Mouse (Mus musculus): ENCODE data around the gene Zfp651.

Zfp651 gene

GRCm38 (mm10) chr9:121762761-121763160 is 3.6 kb downstream of the Zfp651 start:
- DNase-seq, result no peak

GRCm38 (mm10) chr9:121763716-121764115 is 4.6 kb downstream of the Zfp651 start:
- no peak for DNase-seq

- DNase-seq, result no peak
Observed at GRCm38 (mm10) chr9:121765166-121765855, 6.2 kb downstream of the Zfp651 start.

GRCm38 (mm10) chr9:121772412-121772811 is 13.3 kb downstream of the Zfp651 start:
- no peak for DNase-seq

GRCm38 (mm10) chr9:121775951-121776350 is 16.8 kb downstream of the Zfp651 start:
- DNase-seq, result no peak

GRCm38 (mm10) chr9:121776511-121776910 is 17.4 kb downstream of the Zfp651 start:
- no peak for DNase-seq

GRCm38 (mm10) chr9:121777484-121778065 is 18.4 kb downstream of the Zfp651 start, which contains the start of gene Klhl40:
Gene Klhl40 (plus strand): TSS chr9:121777607.
- DNase-seq, result no peak

- peak; percentile 80 for DNase-seq
Observed at GRCm38 (mm10) chr9:121778066-121778624, 19.0 kb downstream of the Zfp651 start.

- DNase-seq, result no peak
Observed at GRCm38 (mm10) chr9:121784801-121785200, 25.7 kb downstream of the Zfp651 start.

- no peak for DNase-seq
Observed at GRCm38 (mm10) chr9:121785261-121785660, 26.1 kb downstream of the Zfp651 start.

GRCm38 (mm10) chr9:121786359-121786758 is 27.2 kb downstream of the Zfp651 start:
- DNase-seq, result no peak

- peak; percentile 63 for DNase-seq
Observed at GRCm38 (mm10) chr9:121791206-121791605, 32.1 kb downstream of the Zfp651 start.

GRCm38 (mm10) chr9:121791757-121792521 is 32.8 kb downstream of the Zfp651 start, which contains the start of gene Hhatl:
Gene Hhatl (minus strand): TSS chr9:121792507.
- no peak for DNase-seq

- no peak for DNase-seq
Observed at GRCm38 (mm10) chr9:121794972-121795539, 35.9 kb downstream of the Zfp651 start.

- no peak for DNase-seq
Observed at GRCm38 (mm10) chr9:121797722-121798121, 38.6 kb downstream of the Zfp651 start.

- no peak for DNase-seq
Observed at GRCm38 (mm10) chr9:121798887-121799520, 39.9 kb downstream of the Zfp651 start.

- no peak for DNase-seq
Observed at GRCm38 (mm10) chr9:121802747-121803146, 43.6 kb downstream of the Zfp651 start.

GRCm38 (mm10) chr9:121807546-121807945 is 48.4 kb downstream of the Zfp651 start:
- DNase-seq, result no peak

- no peak for DNase-seq
Observed at GRCm38 (mm10) chr9:121807947-121808346, 48.8 kb downstream of the Zfp651 start.

- DNase-seq, result no peak
Observed at GRCm38 (mm10) chr9:121808511-121808910, 49.4 kb downstream of the Zfp651 start.

GRCm38 (mm10) chr9:121810081-121810821 is 51.1 kb downstream of the Zfp651 start:
- peak; percentile 54 for DNase-seq

- DNase-seq, result no peak
Observed at GRCm38 (mm10) chr9:121815183-121815582, 56.1 kb downstream of the Zfp651 start.

Measured in right cerebral cortex, postnatal 14 days (tissue).